Mouse (Mus musculus): ENCODE measurements around the gene Anp32b.

The Anp32b gene

GRCm38 (mm10) chr4:46503881-46504280 lies 53.2 kb downstream of the Anp32b start:
- no peak for DNase-seq (ENCODE audit: extremely low spot score, low read depth, low spot score)

GRCm38 (mm10) chr4:46505361-46506057 lies 54.8 kb downstream of the Anp32b start:
- DNase-seq (ENCODE audit: extremely low spot score, low read depth, low spot score) = no peak

- peak; percentile 54 for DNase-seq (ENCODE audit: extremely low spot score, low read depth, low spot score)
Measured at GRCm38 (mm10) chr4:46506801-46507610, 56.3 kb downstream of the Anp32b start.

- DNase-seq (ENCODE audit: extremely low spot score, low read depth, low spot score) = peak; percentile 64
Measured at GRCm38 (mm10) chr4:46507736-46508460, 57.2 kb downstream of the Anp32b start.

- no peak for DNase-seq (ENCODE audit: extremely low spot score, low read depth, low spot score)
Measured at GRCm38 (mm10) chr4:46520491-46520890, 69.8 kb downstream of the Anp32b start.

- no peak for DNase-seq (ENCODE audit: extremely low spot score, low read depth, low spot score)
Measured at GRCm38 (mm10) chr4:46521457-46521856, 70.8 kb downstream of the Anp32b start.
